Mouse (Mus musculus) olfactory bulb, adult 2 months (tissue): ENCODE measurements around the gene Stx5a. TPM values are rescaled to one million over a fixed set of nuclear protein-coding genes. Genes with fewer than 3 reads are reported as not detected.

ENCODE experiments used
- H3K27ac ChIP-seq: fragments of 200-500 bp; 2 replicates; pipeline ENCODE4 v1.5.1; 2012; ENCODE audit warnings: low read depth, low read length; ENCODE audit not compliant: insufficient read depth
- H3K4me1 ChIP-seq: fragments of 200-500 bp; 2 replicates; pipeline ENCODE4 v1.6.1; 2012; ENCODE audit warnings: low read length; ENCODE audit not compliant: control insufficient read depth, insufficient read depth
- H3K4me3 ChIP-seq: fragments of 200-500 bp; 2 replicates; pipeline ENCODE4 v1.5.1; 2012; ENCODE audit warnings: mild to moderate bottlenecking, low read depth, low read length, moderate library complexity; ENCODE audit not compliant: insufficient read depth
- POLR2A ChIP-seq: fragments of 200-500 bp; IDR thresholded peaks from 2 replicates; pipeline ENCODE4 v1.6.1; 2012; ENCODE audit warnings: mild to moderate bottlenecking, low read depth, low read length, moderate library complexity; ENCODE audit not compliant: insufficient read depth
- WGBS: fragments of 180-500 bp; shearing (Covaris S2); methylation state at CpG from one replicate; pipeline ENCODE4 v1.1.7; 2018; 5-methylcytosine and 5-hydroxymethylcytosine counted together
- polyA plus RNA-seq: library from polyadenylated mRNA; stranded (reverse); fragments of >200 nt; gene quantifications from 2 replicates; pipeline ENCODE4 v1.2.4, GENCODE M21; 2012; ENCODE audit warnings: low replicate concordance; ENCODE audit not compliant: missing spikeins, insufficient read depth, insufficient read length

Gene Stx5a
- polyA plus RNA-seq, 1 experiment: not detected

GRCm38 (mm10) chr19:8803879-8804660 lies 62.9 kb downstream of the Stx5a start:
- no peak for TF ChIP-seq POLR2A
- Histone ChIP-seq H3K27ac (no peak overlapping the region), H3K4me1 (peaks cover 18% of the 10 kb centered on the region), H3K4me3 (no peak overlapping the region)
- 93% methylated on average over 11 of the region's 11 CpGs for WGBS

Other genes starting within 250 kb of the Stx5a start
- gene Slc22a8, start 150.2 kb upstream of the Stx5a start, polyA plus RNA-seq: not detected in 2 replicates
- gene Slc22a6, start 123.4 kb upstream of the Stx5a start, polyA plus RNA-seq: not detected in 2 replicates
- not detected in 2 replicates for gene Chrm1, start 77.6 kb upstream of the Stx5a start, polyA plus RNA-seq
- not detected in 2 replicates for gene Slc3a2, start 18.0 kb upstream of the Stx5a start, polyA plus RNA-seq
- not detected in 2 replicates for gene Wdr74, start 5.6 kb upstream of the Stx5a start, polyA plus RNA-seq
- not detected in 2 replicates for gene 1700092M07Rik, start 695 bp upstream of the Stx5a start, polyA plus RNA-seq
- gene Nxf1, start 15.7 kb downstream of the Stx5a start, polyA plus RNA-seq: not detected in 2 replicates
- not detected in 2 replicates for gene Tmem223, start 29.6 kb downstream of the Stx5a start, polyA plus RNA-seq
- not detected in 2 replicates for gene Tmem179b, start 33.1 kb downstream of the Stx5a start, polyA plus RNA-seq
- gene Taf6l, start 45.0 kb downstream of the Stx5a start, polyA plus RNA-seq: not detected in 2 replicates
- not detected in 2 replicates for gene Polr2g, start 57.2 kb downstream of the Stx5a start, polyA plus RNA-seq
- gene Zbtb3, start 61.1 kb downstream of the Stx5a start, polyA plus RNA-seq: not detected in 2 replicates
- gene Ttc9c, start 77.9 kb downstream of the Stx5a start, polyA plus RNA-seq: not detected in 2 replicates
- gene Hnrnpul2, start 78.6 kb downstream of the Stx5a start, polyA plus RNA-seq: 134 and 194 TPM in 2 replicates
- gene AC129217.1, start 88.4 kb downstream of the Stx5a start, polyA plus RNA-seq: not detected in 2 replicates
- not detected in 2 replicates for gene Bscl2, start 96.1 kb downstream of the Stx5a start, polyA plus RNA-seq
- gene Gng3, start 97.8 kb downstream of the Stx5a start, polyA plus RNA-seq: not detected in 2 replicates
- gene Lrrn4cl, start 109.4 kb downstream of the Stx5a start, polyA plus RNA-seq: not detected in 2 replicates
- 403 TPM in 1 of 2 replicates, not detected in the other for gene Ubxn1, start 130.1 kb downstream of the Stx5a start, polyA plus RNA-seq
- not detected in 2 replicates for gene Uqcc3, start 139.5 kb downstream of the Stx5a start, polyA plus RNA-seq
- gene Lbhd1, start 142.3 kb downstream of the Stx5a start, polyA plus RNA-seq: not detected in 2 replicates
- gene Gm49403, start 142.5 kb downstream of the Stx5a start, polyA plus RNA-seq: not detected in 2 replicates
- gene 1810009A15Rik, start 147.4 kb downstream of the Stx5a start, polyA plus RNA-seq: not detected in 2 replicates
- gene Gm49416, start 147.5 kb downstream of the Stx5a start, polyA plus RNA-seq: not detected in 2 replicates
- gene Ints5, start 151.6 kb downstream of the Stx5a start, polyA plus RNA-seq: not detected in 2 replicates
- not detected in 2 replicates for gene Ganab, start 156.7 kb downstream of the Stx5a start, polyA plus RNA-seq
- not detected in 2 replicates for gene B3gat3, start 179.0 kb downstream of the Stx5a start, polyA plus RNA-seq
- gene Rom1, start 187.9 kb downstream of the Stx5a start, polyA plus RNA-seq: not detected in 2 replicates
- not detected in 2 replicates for gene Eml3, start 188.1 kb downstream of the Stx5a start, polyA plus RNA-seq
- gene Mta2, start 200.5 kb downstream of the Stx5a start, polyA plus RNA-seq: not detected in 2 replicates
- not detected in 2 replicates for gene Tut1, start 212.4 kb downstream of the Stx5a start, polyA plus RNA-seq
- gene Eef1g, start 225.6 kb downstream of the Stx5a start, polyA plus RNA-seq: 678 TPM in 1 of 2 replicates, not detected in the other
- not detected in 2 replicates for gene Ahnak, start 247.9 kb downstream of the Stx5a start, polyA plus RNA-seq